Mouse (Mus musculus): ENCODE results near the gene Epdr1.

DNA sequence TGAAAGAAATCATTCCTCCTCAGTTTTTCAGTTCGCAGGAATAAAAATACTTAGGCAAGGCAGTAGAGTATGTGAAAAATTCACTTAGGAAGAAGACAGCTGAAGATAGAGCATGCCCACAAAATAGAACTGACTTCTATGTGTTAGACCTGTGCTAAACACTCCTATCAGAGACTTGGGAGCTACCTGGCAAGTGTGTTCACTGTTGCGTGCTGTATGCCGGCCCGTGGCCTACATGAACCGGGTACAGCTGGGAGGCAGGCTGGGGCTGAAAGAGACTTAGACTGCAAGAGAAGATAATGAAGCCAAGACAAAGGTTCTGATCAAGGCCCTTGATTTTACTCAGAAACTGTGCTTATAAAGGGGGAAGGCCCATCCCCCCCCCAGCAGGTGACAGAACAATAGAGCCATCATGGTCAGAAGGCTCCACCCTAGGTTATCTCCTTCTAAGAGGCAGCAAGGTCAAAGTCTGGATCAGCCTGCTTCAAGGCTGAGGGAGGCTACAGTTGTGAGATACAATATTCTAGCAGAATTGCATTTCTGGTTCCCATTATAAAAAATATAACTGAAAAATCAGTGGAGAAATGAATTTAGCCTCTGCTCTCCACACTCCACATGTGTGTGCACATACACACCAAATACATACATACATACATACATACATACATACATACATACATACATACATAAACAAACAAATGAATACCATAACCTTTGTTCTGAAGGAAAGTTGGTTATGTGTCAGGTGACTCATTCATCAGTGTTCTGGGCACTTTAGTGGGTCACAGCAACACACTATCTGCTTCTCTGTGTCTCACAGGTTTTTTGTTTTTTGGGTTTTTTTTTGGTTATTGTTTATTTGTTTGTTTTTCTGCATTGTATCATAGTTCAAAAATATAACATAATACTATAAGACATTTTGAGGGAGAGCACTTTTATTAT is 11.3 kb upstream of the Epdr1 start:
- TF ChIP-seq CTCF (IDR thresholded peaks at IDR 0.05) (no peak), EP300 (IDR thresholded peaks at IDR 0.05) (no peak)

Data from lung, postnatal 0 days (tissue).